Mouse (Mus musculus) heart, postnatal 0 days (tissue): ENCODE data around the gene 4930451I11Rik.

Experiments
- CTCF ChIP-seq: IDR thresholded peaks from 2 replicates; pipeline ENCODE4 v1.5.1; 2016; ENCODE audit warnings: antibody characterized with exemption, control low read depth, low read depth
- EP300 ChIP-seq: IDR thresholded peaks from 2 replicates; pipeline ENCODE4 v1.6.1; 2016; ENCODE audit warnings: antibody characterized with exemption, low read depth

DNA sequence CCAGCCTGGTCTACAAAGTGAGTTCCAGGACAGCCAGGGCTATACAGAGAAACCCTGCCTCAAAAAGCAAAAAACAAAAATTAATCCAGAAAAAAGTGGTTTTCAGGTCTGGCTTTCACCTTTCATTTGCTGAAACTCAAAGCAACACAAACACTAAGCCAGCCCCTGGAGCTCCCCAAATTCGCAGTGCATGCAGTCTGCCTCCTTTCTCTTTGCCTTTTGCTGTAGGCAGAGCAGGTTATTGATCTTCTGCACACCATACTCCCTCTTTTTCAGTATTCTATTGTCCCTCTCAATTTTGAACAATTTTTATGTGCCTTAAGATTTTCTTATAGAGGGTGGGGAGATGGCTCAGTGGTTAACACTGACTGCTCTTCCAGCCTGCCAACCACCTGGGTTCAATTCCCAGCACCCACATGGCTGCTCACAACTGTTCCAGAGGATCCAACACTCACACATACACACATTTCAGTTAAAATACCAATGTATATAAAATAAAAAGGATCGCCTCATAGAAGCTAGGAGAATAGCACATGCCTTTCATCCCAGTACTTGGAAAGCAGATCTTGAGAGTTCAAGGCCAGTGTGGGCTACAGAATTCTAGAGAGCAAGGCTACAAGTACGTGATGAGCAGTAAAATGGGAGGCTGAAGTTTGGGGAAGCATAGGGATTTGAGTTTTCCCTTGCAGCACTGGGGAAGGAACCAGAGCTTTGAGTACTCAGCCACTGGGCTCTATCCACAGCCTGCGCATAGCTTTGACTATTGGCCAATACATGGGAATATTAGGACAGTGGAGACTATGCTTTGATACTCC lies 37.8 kb downstream of the 4930451I11Rik start:
- TF ChIP-seq CTCF: no peak
- TF ChIP-seq EP300: no peak
